In genomic region chr9:65214425-65214777, GRCm38 (mm10) we compare ENCODE assay signal across 8 mouse cellular contexts. TPM values are rescaled to one million over a fixed set of nuclear protein-coding genes. Genes with fewer than 3 reads are reported as not detected.
DNase-seq lines count a peak whose midpoint lies in the region; ATAC-seq lines count a peak whose summit lies in the region.

No protein-coding gene starts in this region.

- peaks cover 47% of the 10 kb centered on the region for H3K4me1 ChIP-seq in megakaryocyte, embryonic 14.5 days
- H3K4me1 ChIP-seq in midbrain, embryonic 10.5 days: peaks cover 28% of the 10 kb centered on the region

- H3K27ac ChIP-seq in midbrain, embryonic 10.5 days (replicated peaks): peak overlapping the region; percentile 93

- ATAC-seq in megakaryocyte, adult 5-6 weeks (ENCODE audit: poor library complexity, severe bottlenecking): no peak; the same call in 1 of the 2 replicates

- H3K27me3 ChIP-seq in megakaryocyte, embryonic 14.5 days (replicated peaks): no peaks in the 10 kb centered on the region
- H3K27me3 ChIP-seq in midbrain, embryonic 10.5 days (ENCODE audit: low read depth, poor library complexity, severe bottlenecking): peaks cover 8% of the 10 kb centered on the region; the same call in 1 of the 2 replicates

- H3K4me3 ChIP-seq in megakaryocyte, embryonic 14.5 days (replicated peaks): peak overlapping the region; percentile 95
- H3K4me3 ChIP-seq in midbrain, embryonic 10.5 days: peak overlapping the region; percentile 75

- no peaks in the 10 kb centered on the region for H3K36me3 ChIP-seq in megakaryocyte, embryonic 14.5 days (replicated peaks; ENCODE audit: low read length)
- no peaks in the 10 kb centered on the region for H3K36me3 ChIP-seq in midbrain, embryonic 10.5 days

- peak; percentile 69 to 72 for DNase-seq in heart, adult 9 months (ENCODE audit: low spot score in 2 of 2)
- peak; percentile 61 to 64 for DNase-seq in kidney, postnatal 36 days
- peak; percentile 49 for DNase-seq in midbrain, embryonic 10.5 days (ENCODE audit: low spot score)
- no peak for DNase-seq in adrenal gland, postnatal 36 days
- DNase-seq in left cerebral cortex, adult 18-20 months (ENCODE audit: low spot score in 2 of 2): no peak
- no peak for DNase-seq in left cerebral cortex, adult 11 months (ENCODE audit: low spot score)

- peaks cover 3% of the 10 kb centered on the region; the same call in 1 of the 2 replicates for H3K9me3 ChIP-seq in megakaryocyte, embryonic 14.5 days
- no peaks in the 10 kb centered on the region for H3K9me3 ChIP-seq in midbrain, embryonic 10.5 days (replicated peaks)

- 27% methylated on average over 10 of the region's 10 CpGs for WGBS in midbrain, embryonic 10.5 days

RNA-seq across cellular contexts. Expression of gene Parp16, which starts 19.2 kb away (rescaled TPM):
- 2.6 and 3.6 TPM in 2 replicates for polyA plus RNA-seq in megakaryocyte, embryonic 14.5 days (2012; ENCODE audit: insufficient read depth, low replicate concordance)
- total RNA-seq in megakaryocyte, adult 5-6 weeks (2015): 0.80 and 1.3 TPM in 2 replicates
- 0.95 and 0.98 TPM in 2 replicates for total RNA-seq in megakaryocyte, adult 5-6 weeks (2017)
- 7.2 and 7.9 TPM in 2 replicates for polyA plus RNA-seq in midbrain, embryonic 10.5 days (2016; fragmentation: Nextera tagmentation; extraction: Ambion mirVana)
- 10 to 100 TPM; 11.8 to 21.2 TPM for total RNA-seq in adrenal gland, postnatal 36 days (2021)
- total RNA-seq in left cerebral cortex, adult 18-20 months (2021): 1 to 10 TPM; 4.0 to 4.3 TPM

RNA-seq across cellular contexts. Expression of gene Cilp, which starts 50.6 kb away (rescaled TPM):
- 0.03 TPM in 1 of 2 replicates, not detected in the other for polyA plus RNA-seq in megakaryocyte, embryonic 14.5 days (2012; ENCODE audit: insufficient read depth, low replicate concordance)
- total RNA-seq in megakaryocyte, adult 5-6 weeks (2015): not detected in 2 replicates
- not detected in 2 replicates for total RNA-seq in megakaryocyte, adult 5-6 weeks (2017)
- 0.04 and 0.17 TPM in 2 replicates for polyA plus RNA-seq in midbrain, embryonic 10.5 days (2016; fragmentation: Nextera tagmentation; extraction: Ambion mirVana)
- 1 to 10 TPM; 4.7 to 6.2 TPM for total RNA-seq in adrenal gland, postnatal 36 days (2021)
- total RNA-seq in left cerebral cortex, adult 18-20 months (2021): not detected

Comparison
In these comparisons a context has a peak if more than half of its experiments do, and no peak if none do; other contexts are left out.
1. DNase-seq: peak in heart, adult 9 months (2 of 2), kidney, postnatal 36 days (2 of 2) and midbrain, embryonic 10.5 days (single experiment); none in adrenal gland, postnatal 36 days (0 of 2), left cerebral cortex, adult 18-20 months (0 of 2) and left cerebral cortex, adult 11 months (single experiment).
2. RNA of gene Cilp, which starts 50.6 kb away (total RNA-seq): 4.7 to 6.2 TPM in adrenal gland, postnatal 36 days; not detected in left cerebral cortex, adult 18-20 months and not detected in megakaryocyte, adult 5-6 weeks; every median in the first group is over 4 times any median in the second.